Mouse (Mus musculus) hindbrain, embryonic 10.5 days (tissue): ENCODE measurements around the gene Hdac4. TPM values are rescaled to one million over a fixed set of nuclear protein-coding genes. Genes with fewer than 3 reads are reported as not detected.

Source experiments
- DNase-seq: peaks from one replicate; pipeline ENCODE4 v3.0.0-alpha.2; 2017; ENCODE audit warnings: low spot score
- H3K27ac ChIP-seq: fragments of 300-500 bp; sonication (generic); 2 replicates; pipeline ENCODE4 v1.5.1; 2016; ENCODE audit warnings: mild to moderate bottlenecking, moderate library complexity
- H3K27me3 ChIP-seq: fragments of 300-500 bp; sonication (generic); 2 replicates; pipeline ENCODE4 v1.6.1; 2016; ENCODE audit warnings: mild to moderate bottlenecking; ENCODE audit not compliant: poor library complexity, insufficient read depth, severe bottlenecking
- H3K36me3 ChIP-seq: fragments of 300-500 bp; sonication (generic); 2 replicates; pipeline ENCODE4 v1.6.1; 2016; ENCODE audit warnings: mild to moderate bottlenecking, moderate library complexity
- H3K4me1 ChIP-seq: fragments of 300-500 bp; sonication (generic); replicated peaks from 2 replicates; pipeline ENCODE4 v1.6.1; 2016; ENCODE audit warnings: mild to moderate bottlenecking
- H3K4me3 ChIP-seq: fragments of 300-500 bp; sonication (generic); 2 replicates; pipeline ENCODE4 v1.5.1; 2016; ENCODE audit warnings: mild to moderate bottlenecking, moderate library complexity
- H3K9me3 ChIP-seq: fragments of 300-500 bp; sonication (generic); 2 replicates; pipeline ENCODE4 v1.6.1; 2016; ENCODE audit warnings: mild to moderate bottlenecking, moderate library complexity
- WGBS: fragments of 180-500 bp; shearing (Covaris S2); methylation state at CpG from one replicate; pipeline ENCODE4 v1.1.7; 2016; 5-methylcytosine and 5-hydroxymethylcytosine counted together
- polyA plus RNA-seq: library from polyadenylated mRNA; unstranded; fragments of >200 nt; fragmentation: Nextera tagmentation; extraction: Ambion mirVana; gene quantifications from 2 replicates; pipeline ENCODE4 v1.2.1, GENCODE M21; 2016

Gene Hdac4
- polyA plus RNA-seq, 1 experiment from 2014 or later: 20.8 TPM

- no peak overlapping the region for H3K4me3 ChIP-seq
- no peaks in the 10 kb centered on the region for H3K27me3 ChIP-seq
- no peak for DNase-seq
- WGBS: 88% methylated on average over 3 of the region's 3 CpGs
- H3K36me3 ChIP-seq: no peaks in the 10 kb centered on the region
- no peaks in the 10 kb centered on the region for H3K9me3 ChIP-seq
- peaks cover 13% of the 10 kb centered on the region for H3K4me1 ChIP-seq
- H3K27ac ChIP-seq: no peak overlapping the region
These were observed 154.2 kb downstream of the Hdac4 start for GRCm38 (mm10) chr1:92041290-92041689.

GRCm38 (mm10) chr1:92038714-92039113 lies 156.8 kb downstream of the Hdac4 start:
- peaks cover 27% of the 10 kb centered on the region for H3K4me1 ChIP-seq
- H3K4me3 ChIP-seq: no peak overlapping the region
- no peak for DNase-seq
- no peaks in the 10 kb centered on the region for H3K27me3 ChIP-seq
- H3K27ac ChIP-seq: no peak overlapping the region
- 87% methylated on average over 1 of the region's 1 CpGs for WGBS
- H3K9me3 ChIP-seq: no peaks in the 10 kb centered on the region; the same call in 1 of the 2 replicates
- no peaks in the 10 kb centered on the region for H3K36me3 ChIP-seq

DNA sequence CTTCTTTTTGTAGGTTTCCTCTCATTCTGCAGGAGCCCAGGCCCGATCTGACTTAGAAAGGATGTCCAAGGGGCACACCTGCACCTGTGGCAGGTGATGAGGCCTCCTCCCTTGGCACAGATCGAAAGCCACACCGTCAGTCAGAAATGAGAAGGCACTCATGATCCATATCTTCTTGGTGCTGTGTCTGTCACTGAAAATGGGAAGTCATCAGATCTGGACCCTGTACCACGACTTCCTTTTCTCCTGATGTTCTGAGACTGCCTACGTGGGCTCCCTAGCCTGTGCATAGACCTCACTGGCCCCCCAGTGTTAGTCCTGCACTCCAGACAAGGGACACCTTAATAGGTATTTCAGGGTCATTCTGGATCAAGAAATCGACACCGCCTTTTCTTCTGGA lies 158.5 kb downstream of the Hdac4 start:
- Histone ChIP-seq H3K4me3 (no peak overlapping the region), H3K27me3 (no peaks in the 10 kb centered on the region), H3K27ac (no peak overlapping the region), H3K36me3 (no peaks in the 10 kb centered on the region), H3K4me1 (peaks cover 27% of the 10 kb centered on the region), H3K9me3 (no peaks in the 10 kb centered on the region; the same call in 1 of the 2 replicates)
- no peak for DNase-seq
- WGBS: 92% methylated on average over 7 of the region's 7 CpGs

DNA sequence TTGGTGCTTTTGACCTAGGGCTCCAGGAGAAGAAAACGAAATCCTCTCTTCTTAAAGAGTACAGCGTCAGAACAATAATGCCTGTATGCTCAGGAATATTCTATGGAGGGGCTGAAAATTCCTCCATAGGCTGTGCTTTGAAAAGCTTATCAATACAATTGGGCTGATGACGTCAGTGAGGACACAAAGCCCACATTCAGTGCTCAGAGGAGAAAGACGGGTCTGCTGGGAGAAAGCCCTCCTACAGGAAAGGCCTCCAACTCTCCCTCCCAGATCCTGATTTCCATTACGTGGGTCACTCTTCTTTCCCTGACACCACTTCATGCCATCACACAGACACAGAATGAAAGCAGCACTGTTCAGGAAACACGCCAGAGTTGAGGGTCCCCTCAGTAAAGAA lies 159.7 kb downstream of the Hdac4 start:
- H3K4me1 ChIP-seq: peaks cover 27% of the 10 kb centered on the region
- DNase-seq: peak; percentile 11
- no peaks in the 10 kb centered on the region for H3K36me3 ChIP-seq
- no peaks in the 10 kb centered on the region for H3K27me3 ChIP-seq
- no peak overlapping the region for H3K4me3 ChIP-seq
- H3K9me3 ChIP-seq: no peaks in the 10 kb centered on the region; the same call in 1 of the 2 replicates
- 0 out of 2 replicates have a peak overlapping the region, but pooled peaks have one; percentile 35 for H3K27ac ChIP-seq
- WGBS: 55% methylated on average over 6 of the region's 6 CpGs

DNA sequence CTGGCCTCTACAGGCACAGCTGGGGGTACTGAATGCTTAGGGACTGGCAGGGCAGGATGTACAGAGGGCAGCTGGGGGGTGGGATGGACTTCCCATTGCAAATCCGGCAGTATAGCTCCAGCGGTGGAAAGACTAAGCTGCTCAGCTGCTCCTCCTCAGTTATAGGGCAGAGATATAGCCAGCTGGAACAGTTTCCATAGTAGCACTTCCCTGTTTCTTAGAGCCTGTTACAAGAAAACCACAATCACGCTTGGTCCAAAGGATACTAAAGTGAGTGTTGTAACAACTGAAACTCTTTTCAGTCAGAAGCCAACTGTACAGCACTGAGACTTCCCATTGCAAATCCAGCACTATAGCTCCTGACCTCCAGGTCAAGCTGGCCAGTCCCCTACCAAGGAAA lies 161.3 kb downstream of the Hdac4 start:
- H3K36me3 ChIP-seq: peaks cover 15% of the 10 kb centered on the region
- no peaks in the 10 kb centered on the region; the same call in 1 of the 2 replicates for H3K9me3 ChIP-seq
- 75% methylated on average over 3 of the region's 3 CpGs for WGBS
- H3K4me1 ChIP-seq: peaks cover 27% of the 10 kb centered on the region
- H3K4me3 ChIP-seq: no peak overlapping the region
- H3K27ac ChIP-seq: no peak overlapping the region
- H3K27me3 ChIP-seq: no peaks in the 10 kb centered on the region
- DNase-seq: no peak

DNA sequence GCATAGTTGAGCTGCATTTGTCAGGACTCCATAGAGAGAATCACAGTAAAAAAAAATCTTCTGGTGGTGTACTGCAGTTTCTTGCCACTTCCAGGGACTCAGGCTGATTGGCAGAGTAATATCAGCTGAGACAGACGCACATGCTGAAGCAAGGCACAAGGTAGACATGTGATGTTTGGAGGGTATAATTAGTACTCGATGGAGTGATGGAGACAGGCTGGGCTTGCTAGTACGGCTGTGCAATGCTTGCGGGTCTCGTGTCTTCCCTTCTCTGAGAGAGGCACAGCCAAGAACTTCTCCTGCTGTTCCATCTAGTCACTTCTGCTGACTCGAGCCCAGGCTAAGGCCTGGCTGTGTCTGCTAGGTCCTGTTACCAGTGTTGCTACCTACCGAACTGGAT lies 162.0 kb downstream of the Hdac4 start:
- DNase-seq: no peak
- Histone ChIP-seq H3K4me3 (no peak overlapping the region), H3K36me3 (peaks cover 22% of the 10 kb centered on the region), H3K27ac (no peak overlapping the region), H3K9me3 (no peaks in the 10 kb centered on the region; the same call in 1 of the 2 replicates), H3K4me1 (peaks cover 27% of the 10 kb centered on the region), H3K27me3 (no peaks in the 10 kb centered on the region)
- 91% methylated on average over 7 of the region's 7 CpGs for WGBS

DNA sequence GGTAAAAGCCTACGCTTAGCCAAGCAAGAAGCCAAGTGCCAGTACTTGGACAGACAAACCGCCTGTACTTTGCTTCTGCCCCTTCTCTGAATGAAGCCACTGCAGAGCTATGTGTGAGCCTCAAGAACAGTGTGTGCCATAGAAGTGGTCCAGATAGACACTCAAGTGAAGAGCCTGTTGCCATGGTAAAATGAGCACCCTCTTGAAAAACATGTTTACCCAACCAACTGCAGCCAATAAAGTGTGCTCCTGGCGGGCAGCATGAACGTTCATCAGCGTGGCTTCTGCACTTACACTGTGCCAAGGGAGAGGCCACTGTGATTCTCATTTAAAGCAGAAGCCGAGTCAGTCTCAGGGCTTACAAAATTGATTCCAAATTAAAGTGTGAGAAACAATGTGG lies 165.0 kb downstream of the Hdac4 start:
- Histone ChIP-seq H3K27me3 (no peaks in the 10 kb centered on the region), H3K4me1 (peaks cover 11% of the 10 kb centered on the region), H3K9me3 (peaks cover 4% of the 10 kb centered on the region; the same call in 1 of the 2 replicates), H3K36me3 (peaks cover 48% of the 10 kb centered on the region), H3K27ac (no peak overlapping the region), H3K4me3 (no peak overlapping the region)
- no peak for DNase-seq
- WGBS: 93% methylated on average over 6 of the region's 6 CpGs

DNA sequence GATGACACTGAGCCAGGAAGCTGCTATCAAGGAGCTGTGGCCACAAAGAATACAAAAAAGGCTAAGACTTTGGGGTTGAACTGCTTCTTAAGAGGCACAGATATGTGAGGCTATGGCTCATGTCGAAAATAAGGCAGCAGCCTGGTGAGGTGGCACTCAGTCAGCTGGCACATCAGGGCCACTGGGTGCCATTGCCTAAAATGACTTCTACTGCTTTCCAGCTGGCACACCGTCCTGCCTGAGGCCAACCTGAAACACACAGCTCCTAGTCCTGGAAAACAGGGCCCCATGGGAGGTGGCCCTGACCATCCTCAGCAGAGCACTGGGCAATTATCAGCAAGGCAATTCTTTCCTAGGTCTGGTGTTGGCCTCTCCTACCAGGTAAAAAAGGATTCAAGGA lies 167.3 kb downstream of the Hdac4 start:
- no peak overlapping the region for H3K27ac ChIP-seq
- peaks cover 4% of the 10 kb centered on the region; the same call in 1 of the 2 replicates for H3K9me3 ChIP-seq
- H3K4me1 ChIP-seq: no peaks in the 10 kb centered on the region
- H3K36me3 ChIP-seq: peaks cover 49% of the 10 kb centered on the region
- no peak overlapping the region for H3K4me3 ChIP-seq
- no peaks in the 10 kb centered on the region for H3K27me3 ChIP-seq
- 87% methylated on average over 2 of the region's 2 CpGs for WGBS
- DNase-seq: no peak

GRCm38 (mm10) chr1:92026351-92026750 lies 169.1 kb downstream of the Hdac4 start:
- no peak overlapping the region for H3K27ac ChIP-seq
- peaks cover 49% of the 10 kb centered on the region for H3K36me3 ChIP-seq
- no peak for DNase-seq
- H3K9me3 ChIP-seq: peaks cover 4% of the 10 kb centered on the region; the same call in 1 of the 2 replicates
- H3K27me3 ChIP-seq: no peaks in the 10 kb centered on the region
- 92% methylated on average over 3 of the region's 3 CpGs for WGBS
- no peak overlapping the region for H3K4me3 ChIP-seq
- H3K4me1 ChIP-seq: no peaks in the 10 kb centered on the region

GRCm38 (mm10) chr1:92023906-92024305 lies 171.6 kb downstream of the Hdac4 start:
- DNase-seq: no peak
- 90% methylated on average over 3 of the region's 3 CpGs for WGBS
- Histone ChIP-seq H3K4me1 (no peaks in the 10 kb centered on the region), H3K9me3 (peaks cover 4% of the 10 kb centered on the region; the same call in 1 of the 2 replicates), H3K36me3 (peaks cover 31% of the 10 kb centered on the region), H3K27ac (no peak overlapping the region), H3K27me3 (no peaks in the 10 kb centered on the region), H3K4me3 (no peak overlapping the region)

DNA sequence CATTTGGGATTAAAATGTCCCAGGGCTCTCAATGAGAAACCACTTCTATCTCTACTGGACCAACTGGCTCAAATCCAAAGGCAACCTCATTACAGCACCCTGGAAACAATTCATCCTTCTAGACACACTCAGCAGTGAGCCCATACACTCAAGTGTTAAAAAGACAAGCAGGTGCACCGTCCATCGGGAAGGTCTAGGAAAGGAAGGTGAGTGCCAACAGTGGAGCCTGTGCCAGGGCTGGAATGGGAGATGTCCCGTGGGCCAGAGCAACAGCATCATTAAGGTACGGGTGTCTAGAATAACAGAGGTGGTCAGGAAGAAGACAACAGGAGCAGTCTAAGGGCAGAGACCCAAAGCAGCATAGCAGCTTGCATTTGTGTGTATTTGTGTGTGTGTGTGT lies 173.5 kb downstream of the Hdac4 start:
- 95% methylated on average over 4 of the region's 4 CpGs for WGBS
- Histone ChIP-seq H3K4me3 (no peak overlapping the region), H3K36me3 (peaks cover 12% of the 10 kb centered on the region), H3K27ac (no peak overlapping the region), H3K27me3 (no peaks in the 10 kb centered on the region), H3K9me3 (peaks cover 4% of the 10 kb centered on the region; the same call in 1 of the 2 replicates), H3K4me1 (no peaks in the 10 kb centered on the region)
- no peak for DNase-seq

- 87% methylated on average over 4 of the region's 4 CpGs for WGBS
- no peak overlapping the region for H3K4me3 ChIP-seq
- H3K27me3 ChIP-seq: no peaks in the 10 kb centered on the region
- peaks cover 18% of the 10 kb centered on the region for H3K36me3 ChIP-seq
- no peaks in the 10 kb centered on the region for H3K4me1 ChIP-seq
- DNase-seq: no peak
- H3K9me3 ChIP-seq: no peaks in the 10 kb centered on the region
- H3K27ac ChIP-seq: no peak overlapping the region
These were observed 179.4 kb downstream of the Hdac4 start for GRCm38 (mm10) chr1:92015938-92016672.

- no peaks in the 10 kb centered on the region for H3K27me3 ChIP-seq
- no peak for DNase-seq
- no peak overlapping the region for H3K4me3 ChIP-seq
- H3K4me1 ChIP-seq: no peaks in the 10 kb centered on the region
- H3K36me3 ChIP-seq: peaks cover 20% of the 10 kb centered on the region
- H3K9me3 ChIP-seq: no peaks in the 10 kb centered on the region
- no peak overlapping the region for H3K27ac ChIP-seq
These were observed 180.2 kb downstream of the Hdac4 start for GRCm38 (mm10) chr1:92015252-92015651.
